Mouse (Mus musculus): ENCODE results near the gene Ryk. TPM values are rescaled to one million over a fixed set of nuclear protein-coding genes. Genes with fewer than 3 reads are reported as not detected.

Gene Ryk
- polyA plus RNA-seq, 1 experiment from 2014 or later, result 17.7 TPM

GRCm38 (mm10) chr9:102946469-102947015 is 111.8 kb downstream of the Ryk start:
- Histone ChIP-seq H3K27ac (ENCODE audit: low read length) (no peak overlapping the region), H3K4me1 (ENCODE audit: control insufficient read depth, insufficient read depth, low read length) (no peaks in the 10 kb centered on the region), H3K36me3 (ENCODE audit: control insufficient read depth, insufficient read depth, low read length) (no peaks in the 10 kb centered on the region), H3K4me2 (ENCODE audit: low read depth, low read length) (no peak overlapping the region), H3K9ac (ENCODE audit: low read length) (no peak overlapping the region), H3K9me3 (replicated peaks; ENCODE audit: control insufficient read depth, low read length) (no peaks in the 10 kb centered on the region), H3K4me3 (replicated peaks; ENCODE audit: low read length) (no peak overlapping the region), H3K27me3 (ENCODE audit: control insufficient read depth, insufficient read depth, low read length) (no peaks in the 10 kb centered on the region)
- no peak for ATAC-seq (ENCODE audit: insufficient read depth, low FRiP score)
- WGBS, result 73% methylated on average over 12 of the region's 12 CpGs

GRCm38 (mm10) chr9:102948706-102949105 is 114.0 kb downstream of the Ryk start:
- no peak for ATAC-seq (ENCODE audit: insufficient read depth, low FRiP score)
- no peak overlapping the region for H3K9ac ChIP-seq (ENCODE audit: low read length)
- H3K27ac ChIP-seq (ENCODE audit: low read length), result no peak overlapping the region
- no peak overlapping the region for H3K4me2 ChIP-seq (ENCODE audit: low read depth, low read length)
- no peaks in the 10 kb centered on the region for H3K4me1 ChIP-seq (ENCODE audit: control insufficient read depth, insufficient read depth, low read length)
- no peaks in the 10 kb centered on the region for H3K36me3 ChIP-seq (ENCODE audit: control insufficient read depth, insufficient read depth, low read length)
- H3K4me3 ChIP-seq (replicated peaks; ENCODE audit: low read length), result no peak overlapping the region
- whole genome bisulfite sequencing, result 75% methylated on average over 5 of the region's 5 CpGs
- no peaks in the 10 kb centered on the region for H3K27me3 ChIP-seq (ENCODE audit: control insufficient read depth, insufficient read depth, low read length)
- no peaks in the 10 kb centered on the region for H3K9me3 ChIP-seq (replicated peaks; ENCODE audit: control insufficient read depth, low read length)

GRCm38 (mm10) chr9:102951091-102951994 is 116.6 kb downstream of the Ryk start:
- Histone ChIP-seq H3K36me3 (ENCODE audit: control insufficient read depth, insufficient read depth, low read length) (no peaks in the 10 kb centered on the region), H3K4me2 (ENCODE audit: low read depth, low read length) (no peak overlapping the region), H3K27ac (ENCODE audit: low read length) (no peak overlapping the region), H3K9me3 (replicated peaks; ENCODE audit: control insufficient read depth, low read length) (no peaks in the 10 kb centered on the region), H3K4me3 (replicated peaks; ENCODE audit: low read length) (no peak overlapping the region), H3K27me3 (ENCODE audit: control insufficient read depth, insufficient read depth, low read length) (no peaks in the 10 kb centered on the region; the same call in 1 of the 2 replicates), H3K4me1 (ENCODE audit: control insufficient read depth, insufficient read depth, low read length) (no peaks in the 10 kb centered on the region), H3K9ac (ENCODE audit: low read length) (no peak overlapping the region)
- 82% methylated on average over 9 of the region's 9 CpGs for WGBS
- ATAC-seq (ENCODE audit: insufficient read depth, low FRiP score), result no peak

GRCm38 (mm10) chr9:102955866-102956265 is 121.1 kb downstream of the Ryk start:
- Histone ChIP-seq H3K4me1 (ENCODE audit: control insufficient read depth, insufficient read depth, low read length) (no peaks in the 10 kb centered on the region), H3K27me3 (ENCODE audit: control insufficient read depth, insufficient read depth, low read length) (no peaks in the 10 kb centered on the region; the same call in 1 of the 2 replicates), H3K9ac (ENCODE audit: low read length) (no peak overlapping the region), H3K27ac (ENCODE audit: low read length) (no peak overlapping the region), H3K36me3 (ENCODE audit: control insufficient read depth, insufficient read depth, low read length) (no peaks in the 10 kb centered on the region), H3K4me2 (ENCODE audit: low read depth, low read length) (no peak overlapping the region), H3K4me3 (replicated peaks; ENCODE audit: low read length) (no peak overlapping the region), H3K9me3 (replicated peaks; ENCODE audit: control insufficient read depth, low read length) (no peaks in the 10 kb centered on the region)
- ATAC-seq (ENCODE audit: insufficient read depth, low FRiP score), result no peak
- WGBS, result 78% methylated on average over 3 of the region's 3 CpGs

Other genes with a start within 250 kb of the Ryk start
- 161 and 206 TPM in 2 replicates for gene Anapc13, start 208.6 kb upstream of the Ryk start, polyA plus RNA-seq (2015; fragmentation: Nextera tagmentation; extraction: Ambion mirVana)
- 41.9 and 44.9 TPM in 2 replicates for gene Cep63, start 208.4 kb upstream of the Ryk start, polyA plus RNA-seq (2015; fragmentation: Nextera tagmentation; extraction: Ambion mirVana)
- 21.1 and 26.3 TPM in 2 replicates for gene Amotl2, start 118.2 kb upstream of the Ryk start, polyA plus RNA-seq (2015; fragmentation: Nextera tagmentation; extraction: Ambion mirVana)
- gene Slco2a1, start 153.8 kb downstream of the Ryk start, polyA plus RNA-seq (2015; fragmentation: Nextera tagmentation; extraction: Ambion mirVana), result 11.8 and 14.5 TPM in 2 replicates